Mouse (Mus musculus) left cerebral cortex, postnatal 4 days (tissue): Measurements from ENCODE around the gene Vmn2r104. TPM values are rescaled to one million over a fixed set of nuclear protein-coding genes. Genes with fewer than 3 reads are reported as not detected.

Experiments
- DNase-seq: peaks from one replicate; pipeline ENCODE4 v3.0.0-alpha.2; 2022
- intact Hi-C: fragments of 180-260 bp; cut with DNase I; formaldehyde crosslinking; loops from one replicate; pipeline ENCODE4 v1.15.1; 2025
- total RNA-seq, 2 experiments: library from RNA; stranded (reverse); gene quantifications; 2 replicates each; pipeline ENCODE4 v1.2.3; 2021

The Vmn2r104 gene
- total RNA-seq: not detected

DNA sequence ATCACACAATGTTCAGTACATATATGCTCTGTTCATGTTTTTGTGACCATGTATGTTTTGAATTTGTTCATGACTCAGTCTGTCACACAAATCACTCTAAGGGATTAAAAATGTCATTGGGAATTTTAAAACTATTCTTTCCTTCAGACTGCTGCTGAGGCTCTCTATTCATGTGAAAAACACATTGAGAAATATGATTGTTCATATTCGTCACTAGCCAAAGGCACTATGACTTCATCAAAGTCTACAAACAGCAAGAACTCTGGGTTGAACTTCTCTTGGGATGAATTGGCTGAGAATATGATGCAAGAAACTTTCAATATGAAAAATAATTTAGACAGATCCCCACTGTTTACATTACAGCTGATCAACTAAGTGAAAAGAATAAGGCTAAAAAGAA is at the start of gene Vmn2r104:
TSS of gene Vmn2r104 (minus strand) at position 101 of the 400 bp plus-strand sequence.
- no peak for DNase-seq
- intact Hi-C loops: no loop called here

DNA sequence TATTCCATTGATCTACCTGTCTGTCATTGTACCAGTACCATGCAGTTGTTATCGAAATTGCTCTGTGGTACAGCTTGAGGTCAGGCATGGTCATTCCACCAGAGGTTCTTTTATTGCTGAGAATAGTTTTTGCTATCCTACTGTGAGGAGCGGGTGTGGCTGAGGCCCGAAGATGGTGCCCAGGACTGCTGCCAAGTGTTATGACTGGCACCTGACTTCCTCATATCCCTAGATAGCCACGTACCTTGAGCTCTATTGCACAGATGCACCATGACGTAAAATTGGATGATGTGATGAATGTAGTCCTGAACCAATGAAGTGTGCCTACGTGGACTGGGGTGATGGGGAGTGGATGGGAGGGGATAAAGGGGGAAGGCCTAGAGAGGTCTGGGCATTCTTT is 26.0 kb upstream of the Vmn2r104 start:
- DNase-seq: no peak
- intact Hi-C loops: no loop called here

DNA sequence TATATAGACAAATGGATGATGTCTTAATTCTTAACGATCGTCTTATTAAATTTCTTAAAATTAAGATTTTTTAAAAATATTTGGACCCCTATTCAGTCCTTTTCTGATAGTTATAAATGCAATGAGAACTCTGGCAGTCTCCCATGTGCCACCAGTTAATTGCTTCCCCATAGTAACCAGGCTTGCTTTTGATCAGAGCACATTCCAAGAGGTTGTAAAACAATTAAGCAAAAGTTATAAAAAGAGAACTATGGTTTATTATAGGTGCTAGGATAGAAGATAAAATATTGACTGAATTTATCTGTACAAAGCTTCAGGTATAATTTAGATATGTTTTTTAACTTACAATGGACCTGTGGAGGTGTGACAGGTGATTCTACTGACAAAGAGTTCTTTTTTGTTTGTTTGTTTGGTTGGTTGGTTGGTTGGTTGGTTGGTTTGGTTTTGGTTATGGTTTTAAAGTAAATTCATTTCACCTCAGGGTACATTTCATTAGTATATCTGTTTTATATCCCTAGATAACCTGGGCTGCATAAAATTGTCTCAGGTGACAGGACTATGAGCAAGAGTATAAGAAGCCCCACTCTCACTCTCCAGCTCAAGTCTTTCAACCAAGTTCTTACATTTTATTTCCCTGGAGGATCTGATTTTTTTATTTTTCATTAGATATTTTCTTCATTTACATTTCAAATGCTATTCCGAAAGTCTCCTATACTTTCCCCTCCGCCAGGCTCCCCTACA is 23.7 kb upstream of the Vmn2r104 start:
- DNase-seq: no peak
- intact Hi-C loops: no loop called here

Other genes starting within 250 kb of the Vmn2r104 start
- not detected for gene Fpr-rs7, start 65.9 kb upstream of the Vmn2r104 start, total RNA-seq
- gene Fpr-rs6, start 134.8 kb upstream of the Vmn2r104 start, total RNA-seq: not detected
- gene Vmn2r105, start 186.7 kb upstream of the Vmn2r104 start, total RNA-seq: not detected
- not detected for gene Vmn2r106, start 237.2 kb upstream of the Vmn2r104 start, total RNA-seq